Mouse (Mus musculus) right cerebral cortex, postnatal 14 days (tissue): Measurements from ENCODE around the gene Uggt1.

Source experiments
- DNase-seq: peaks from one replicate; pipeline ENCODE4 v3.0.0; 2022

The Uggt1 gene

GRCm38 (mm10) chr1:36255871-36256640 lies 11.5 kb upstream of the Uggt1 start:
- no peak for DNase-seq

GRCm38 (mm10) chr1:36254635-36255360 lies 10.3 kb upstream of the Uggt1 start:
- no peak for DNase-seq

- peak; percentile 58 for DNase-seq
These were observed 8.3 kb upstream of the Uggt1 start for GRCm38 (mm10) chr1:36252791-36253190.

GRCm38 (mm10) chr1:36251426-36251825 lies 6.9 kb upstream of the Uggt1 start:
- no peak for DNase-seq

- DNase-seq = no peak
These were observed 2.2 kb upstream of the Uggt1 start for GRCm38 (mm10) chr1:36246688-36247087.

- no peak for DNase-seq
These were observed 302 bp upstream of the Uggt1 start for GRCm38 (mm10) chr1:36244828-36245215.

- no peak for DNase-seq
These were observed 968 bp downstream of the Uggt1 start for GRCm38 (mm10) chr1:36243447-36244057.

- DNase-seq = no peak
These were observed 2.6 kb downstream of the Uggt1 start for GRCm38 (mm10) chr1:36241903-36242429.

GRCm38 (mm10) chr1:36240176-36240575 lies 4.3 kb downstream of the Uggt1 start:
- DNase-seq = no peak

- no peak for DNase-seq
These were observed 5.1 kb downstream of the Uggt1 start for GRCm38 (mm10) chr1:36239396-36239795.

- no peak for DNase-seq
These were observed 8.7 kb downstream of the Uggt1 start for GRCm38 (mm10) chr1:36235855-36236254.

- DNase-seq = no peak
These were observed 9.4 kb downstream of the Uggt1 start for GRCm38 (mm10) chr1:36235057-36235639.

GRCm38 (mm10) chr1:36233218-36233617 lies 11.3 kb downstream of the Uggt1 start:
- no peak for DNase-seq

GRCm38 (mm10) chr1:36230919-36231705 lies 13.4 kb downstream of the Uggt1 start:
- DNase-seq = no peak

- DNase-seq = no peak
These were observed 16.1 kb downstream of the Uggt1 start for GRCm38 (mm10) chr1:36228461-36228860.

- no peak for DNase-seq
These were observed 19.9 kb downstream of the Uggt1 start for GRCm38 (mm10) chr1:36224648-36225047.

GRCm38 (mm10) chr1:36214324-36214723 lies 30.2 kb downstream of the Uggt1 start:
- DNase-seq = no peak

- no peak for DNase-seq
These were observed 42.8 kb downstream of the Uggt1 start for GRCm38 (mm10) chr1:36201739-36202138.

GRCm38 (mm10) chr1:36194482-36194881 lies 50.0 kb downstream of the Uggt1 start:
- no peak for DNase-seq

- no peak for DNase-seq
These were observed 52.6 kb downstream of the Uggt1 start for GRCm38 (mm10) chr1:36191966-36192365.

- no peak for DNase-seq
These were observed 64.5 kb downstream of the Uggt1 start for GRCm38 (mm10) chr1:36180038-36180437.

- no peak for DNase-seq
These were observed 71.1 kb downstream of the Uggt1 start for GRCm38 (mm10) chr1:36173461-36173860.
